Mouse (Mus musculus): Measurements from ENCODE around the gene Vmn1r93.
"Not testable (repeated sequence)": the region's sequence is repeated elsewhere in the genome, so short reads cannot be mapped to it uniquely, and the experiment has no call there.

DNA sequence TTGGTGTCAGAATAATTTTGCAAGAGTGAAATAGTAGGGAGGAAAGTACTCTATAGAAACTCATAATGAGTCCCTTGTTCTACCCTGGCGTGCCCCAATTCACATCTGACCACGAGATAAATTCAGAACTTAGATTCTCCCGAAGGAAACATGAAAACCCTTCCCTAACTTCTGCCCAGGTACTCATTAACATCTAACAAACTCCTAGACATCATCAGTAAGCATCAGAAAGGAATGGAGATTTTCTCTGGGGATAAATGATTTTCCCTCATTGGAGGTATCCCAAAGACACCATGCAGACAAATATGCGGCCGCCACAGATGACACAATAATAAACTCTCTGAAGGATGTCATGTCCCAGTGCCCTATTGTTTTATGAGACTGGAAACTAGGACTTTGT is 39.5 kb downstream of the Vmn1r93 start, which contains the start of gene Vmn1r91:
- not testable (repeated sequence) for TF ChIP-seq CTCF, POLR2A (IDR thresholded peaks at IDR 0.05; ENCODE audit: extremely low read depth, insufficient read depth, low read length)
